Mouse (Mus musculus): ENCODE measurements around the gene Rxra. TPM values are rescaled to one million over a fixed set of nuclear protein-coding genes. Genes with fewer than 3 reads are reported as not detected.

Rxra gene
- polyA plus RNA-seq, 1 experiment from 2014 or later, result 7.2 TPM

- Histone ChIP-seq H3K4me3 (ENCODE audit: low read depth, low read length) (peak overlapping the region; percentile 89), H3K4me1 (ENCODE audit: control insufficient read depth, insufficient read depth, low read length) (peaks cover 43% of the 10 kb centered on the region), H3K27ac (ENCODE audit: low read depth, low read length) (peak overlapping the region; percentile 92), H3K36me3 (ENCODE audit: control insufficient read depth, insufficient read depth, low read length) (no peaks in the 10 kb centered on the region), H3K9ac (ENCODE audit: low read length) (peak overlapping the region; percentile 91), H3K27me3 (ENCODE audit: control insufficient read depth, insufficient read depth, low read length) (no peaks in the 10 kb centered on the region), H3K4me2 (ENCODE audit: low read depth) (peak overlapping the region; percentile 94), H3K9me3 (ENCODE audit: control insufficient read depth, low read length) (no peaks in the 10 kb centered on the region)
- ATAC-seq (ENCODE audit: insufficient read depth, low FRiP score, low TSS enrichment) (peak; percentile 14; the same call in 1 of the 2 replicates), DNase-seq (ENCODE audit: low spot score) (peak; percentile 59)
- under 1% methylated on average over 50 of the region's 77 CpGs for WGBS
Measured at GRCm38 (mm10) chr2:27677411-27678310, 1.4 kb downstream of the Rxra start.

- 32% methylated on average over 4 of the region's 4 CpGs for WGBS
- no peaks in the 10 kb centered on the region for H3K27me3 ChIP-seq (ENCODE audit: control insufficient read depth, insufficient read depth, low read length)
Measured at GRCm38 (mm10) chr2:27678331-27678730, 2.1 kb downstream of the Rxra start.

GRCm38 (mm10) chr2:27678836-27679480 lies 2.7 kb downstream of the Rxra start:
- Histone ChIP-seq H3K9ac (ENCODE audit: low read length) (peak overlapping the region; percentile 91), H3K36me3 (ENCODE audit: control insufficient read depth, insufficient read depth, low read length) (no peaks in the 10 kb centered on the region), H3K4me2 (ENCODE audit: low read depth) (peak overlapping the region; percentile 94), H3K27me3 (ENCODE audit: control insufficient read depth, insufficient read depth, low read length) (no peaks in the 10 kb centered on the region), H3K4me1 (ENCODE audit: control insufficient read depth, insufficient read depth, low read length) (peaks cover 44% of the 10 kb centered on the region), H3K27ac (ENCODE audit: low read depth, low read length) (no peak overlapping the region), H3K4me3 (ENCODE audit: low read depth, low read length) (peak overlapping the region; percentile 89), H3K9me3 (ENCODE audit: control insufficient read depth, low read length) (no peaks in the 10 kb centered on the region)
- ATAC-seq (ENCODE audit: insufficient read depth, low FRiP score, low TSS enrichment) (no peak), DNase-seq (ENCODE audit: low spot score) (peak; percentile 9)
- WGBS, result 48% methylated on average over 7 of the region's 7 CpGs

More at GRCm38 (mm10) chr2:27678331-27678730, 2.1 kb downstream of the Rxra start:
- H3K4me3 ChIP-seq (ENCODE audit: low read depth, low read length), result peak overlapping the region; percentile 89
- peak overlapping the region; percentile 94 for H3K4me2 ChIP-seq (ENCODE audit: low read depth)
- no peak overlapping the region for H3K27ac ChIP-seq (ENCODE audit: low read depth, low read length)
- no peaks in the 10 kb centered on the region for H3K9me3 ChIP-seq (ENCODE audit: control insufficient read depth, low read length)
- no peaks in the 10 kb centered on the region for H3K36me3 ChIP-seq (ENCODE audit: control insufficient read depth, insufficient read depth, low read length)
- H3K4me1 ChIP-seq (ENCODE audit: control insufficient read depth, insufficient read depth, low read length), result peaks cover 43% of the 10 kb centered on the region
- peak overlapping the region; percentile 91 for H3K9ac ChIP-seq (ENCODE audit: low read length)
- no peak for DNase-seq (ENCODE audit: low spot score)
- no peak for ATAC-seq (ENCODE audit: insufficient read depth, low FRiP score, low TSS enrichment)

GRCm38 (mm10) chr2:27679621-27680025 lies 3.4 kb downstream of the Rxra start:
- no peaks in the 10 kb centered on the region for H3K27me3 ChIP-seq (ENCODE audit: control insufficient read depth, insufficient read depth, low read length)

GRCm38 (mm10) chr2:27680058-27680457 lies 3.8 kb downstream of the Rxra start:
- DNase-seq (ENCODE audit: low spot score) (peak; percentile 12), ATAC-seq (ENCODE audit: insufficient read depth, low FRiP score, low TSS enrichment) (no peak)
- H3K4me3 ChIP-seq (ENCODE audit: low read depth, low read length), result no peak overlapping the region
- H3K27ac ChIP-seq (ENCODE audit: low read depth, low read length), result no peak overlapping the region
- H3K9ac ChIP-seq (ENCODE audit: low read length), result no peak overlapping the region
- H3K9me3 ChIP-seq (ENCODE audit: control insufficient read depth, low read length), result no peaks in the 10 kb centered on the region
- WGBS, result 68% methylated on average over 6 of the region's 6 CpGs
- H3K36me3 ChIP-seq (ENCODE audit: control insufficient read depth, insufficient read depth, low read length), result no peaks in the 10 kb centered on the region
- peaks cover 54% of the 10 kb centered on the region for H3K4me1 ChIP-seq (ENCODE audit: control insufficient read depth, insufficient read depth, low read length)
- no peaks in the 10 kb centered on the region for H3K27me3 ChIP-seq (ENCODE audit: control insufficient read depth, insufficient read depth, low read length)
- H3K4me2 ChIP-seq (ENCODE audit: low read depth), result no peak overlapping the region

More at GRCm38 (mm10) chr2:27679621-27680025, 3.4 kb downstream of the Rxra start:
- Histone ChIP-seq H3K27ac (ENCODE audit: low read depth, low read length) (no peak overlapping the region), H3K4me1 (ENCODE audit: control insufficient read depth, insufficient read depth, low read length) (peaks cover 51% of the 10 kb centered on the region), H3K4me3 (ENCODE audit: low read depth, low read length) (no peak overlapping the region), H3K4me2 (ENCODE audit: low read depth) (peak overlapping the region; percentile 12; the same call in 1 of the 2 replicates), H3K36me3 (ENCODE audit: control insufficient read depth, insufficient read depth, low read length) (no peaks in the 10 kb centered on the region), H3K9me3 (ENCODE audit: control insufficient read depth, low read length) (no peaks in the 10 kb centered on the region), H3K9ac (ENCODE audit: low read length) (no peak overlapping the region)
- WGBS, result 29% methylated on average over 3 of the region's 3 CpGs
- no peak for DNase-seq (ENCODE audit: low spot score)
- no peak for ATAC-seq (ENCODE audit: insufficient read depth, low FRiP score, low TSS enrichment)

GRCm38 (mm10) chr2:27680595-27680994 lies 4.4 kb downstream of the Rxra start:
- WGBS, result 86% methylated on average over 4 of the region's 4 CpGs
- DNase-seq (ENCODE audit: low spot score), result no peak
- H3K4me1 ChIP-seq (ENCODE audit: control insufficient read depth, insufficient read depth, low read length), result peaks cover 54% of the 10 kb centered on the region

GRCm38 (mm10) chr2:27681426-27681825 lies 5.2 kb downstream of the Rxra start:
- Histone ChIP-seq H3K27ac (ENCODE audit: low read depth, low read length) (no peak overlapping the region), H3K4me1 (ENCODE audit: control insufficient read depth, insufficient read depth, low read length) (peaks cover 54% of the 10 kb centered on the region)
- DNase-seq (ENCODE audit: low spot score), result peak; percentile 7

More at GRCm38 (mm10) chr2:27680595-27680994, 4.4 kb downstream of the Rxra start:
- Histone ChIP-seq H3K27me3 (ENCODE audit: control insufficient read depth, insufficient read depth, low read length) (no peaks in the 10 kb centered on the region), H3K4me2 (ENCODE audit: low read depth) (no peak overlapping the region), H3K27ac (ENCODE audit: low read depth, low read length) (no peak overlapping the region), H3K4me3 (ENCODE audit: low read depth, low read length) (no peak overlapping the region), H3K36me3 (ENCODE audit: control insufficient read depth, insufficient read depth, low read length) (no peaks in the 10 kb centered on the region), H3K9me3 (ENCODE audit: control insufficient read depth, low read length) (no peaks in the 10 kb centered on the region), H3K9ac (ENCODE audit: low read length) (no peak overlapping the region)
- ATAC-seq (ENCODE audit: insufficient read depth, low FRiP score, low TSS enrichment), result no peak

GRCm38 (mm10) chr2:27682096-27682495 lies 5.9 kb downstream of the Rxra start:
- no peak overlapping the region for H3K9ac ChIP-seq (ENCODE audit: low read length)
- no peaks in the 10 kb centered on the region for H3K27me3 ChIP-seq (ENCODE audit: control insufficient read depth, insufficient read depth, low read length)
- no peak overlapping the region for H3K27ac ChIP-seq (ENCODE audit: low read depth, low read length)
- ATAC-seq (ENCODE audit: insufficient read depth, low FRiP score, low TSS enrichment) (no peak), DNase-seq (ENCODE audit: low spot score) (no peak)
- no peaks in the 10 kb centered on the region for H3K9me3 ChIP-seq (ENCODE audit: control insufficient read depth, low read length)
- no peak overlapping the region for H3K4me2 ChIP-seq (ENCODE audit: low read depth)
- H3K4me3 ChIP-seq (ENCODE audit: low read depth, low read length), result no peak overlapping the region
- peaks cover 54% of the 10 kb centered on the region for H3K4me1 ChIP-seq (ENCODE audit: control insufficient read depth, insufficient read depth, low read length)
- 56% methylated on average over 5 of the region's 5 CpGs for WGBS
- no peaks in the 10 kb centered on the region for H3K36me3 ChIP-seq (ENCODE audit: control insufficient read depth, insufficient read depth, low read length)

More at GRCm38 (mm10) chr2:27681426-27681825, 5.2 kb downstream of the Rxra start:
- Histone ChIP-seq H3K4me3 (ENCODE audit: low read depth, low read length) (no peak overlapping the region), H3K36me3 (ENCODE audit: control insufficient read depth, insufficient read depth, low read length) (no peaks in the 10 kb centered on the region), H3K9ac (ENCODE audit: low read length) (no peak overlapping the region), H3K9me3 (ENCODE audit: control insufficient read depth, low read length) (no peaks in the 10 kb centered on the region), H3K27me3 (ENCODE audit: control insufficient read depth, insufficient read depth, low read length) (no peaks in the 10 kb centered on the region), H3K4me2 (ENCODE audit: low read depth) (no peak overlapping the region)
- ATAC-seq (ENCODE audit: insufficient read depth, low FRiP score, low TSS enrichment), result no peak
- 77% methylated on average over 4 of the region's 4 CpGs for WGBS
